Mouse (Mus musculus): ENCODE measurements around the gene Igsf11.

Gene Igsf11

DNA sequence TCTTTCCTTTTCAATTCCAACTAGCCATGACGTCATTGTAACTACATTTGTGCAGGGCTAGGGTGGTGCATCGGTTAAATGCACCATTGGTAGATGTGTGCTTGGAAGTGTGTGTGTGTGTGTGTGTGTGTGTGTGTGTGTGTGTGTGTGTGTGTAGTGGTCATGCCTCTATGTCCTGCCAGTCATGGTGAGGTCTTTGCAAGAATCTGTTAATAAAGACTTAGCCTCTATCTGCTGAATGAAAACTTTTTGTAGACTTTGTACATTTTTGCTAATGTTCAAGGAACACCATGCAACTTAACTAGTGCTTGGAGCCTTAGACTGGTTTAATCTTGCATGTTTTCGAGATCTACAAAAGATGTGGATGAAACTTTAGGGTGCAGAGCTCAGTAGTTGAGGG lies 48.3 kb downstream of the Igsf11 start:
- DNase-seq (ENCODE audit: low spot score), result no peak

DNA sequence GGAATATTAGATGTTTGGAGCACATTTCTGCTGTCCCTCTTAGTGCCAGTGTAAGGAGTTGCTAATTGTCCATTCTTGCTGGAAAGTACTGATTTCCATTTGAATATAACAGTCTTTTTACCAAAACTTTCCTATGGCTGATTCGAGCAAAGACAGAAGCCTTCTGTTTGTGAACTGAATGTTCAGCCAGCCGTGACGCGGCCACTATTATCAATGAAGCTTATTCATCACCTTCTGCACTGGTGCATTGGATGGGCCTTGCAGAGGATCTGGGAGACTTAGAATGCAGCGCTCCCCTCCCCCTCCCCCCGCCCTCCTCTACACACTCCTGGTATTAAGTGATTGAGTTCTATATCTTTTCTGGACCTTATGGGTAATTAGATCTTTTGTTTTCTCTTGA lies 48.8 kb downstream of the Igsf11 start:
- no peak for DNase-seq (ENCODE audit: low spot score)

DNA sequence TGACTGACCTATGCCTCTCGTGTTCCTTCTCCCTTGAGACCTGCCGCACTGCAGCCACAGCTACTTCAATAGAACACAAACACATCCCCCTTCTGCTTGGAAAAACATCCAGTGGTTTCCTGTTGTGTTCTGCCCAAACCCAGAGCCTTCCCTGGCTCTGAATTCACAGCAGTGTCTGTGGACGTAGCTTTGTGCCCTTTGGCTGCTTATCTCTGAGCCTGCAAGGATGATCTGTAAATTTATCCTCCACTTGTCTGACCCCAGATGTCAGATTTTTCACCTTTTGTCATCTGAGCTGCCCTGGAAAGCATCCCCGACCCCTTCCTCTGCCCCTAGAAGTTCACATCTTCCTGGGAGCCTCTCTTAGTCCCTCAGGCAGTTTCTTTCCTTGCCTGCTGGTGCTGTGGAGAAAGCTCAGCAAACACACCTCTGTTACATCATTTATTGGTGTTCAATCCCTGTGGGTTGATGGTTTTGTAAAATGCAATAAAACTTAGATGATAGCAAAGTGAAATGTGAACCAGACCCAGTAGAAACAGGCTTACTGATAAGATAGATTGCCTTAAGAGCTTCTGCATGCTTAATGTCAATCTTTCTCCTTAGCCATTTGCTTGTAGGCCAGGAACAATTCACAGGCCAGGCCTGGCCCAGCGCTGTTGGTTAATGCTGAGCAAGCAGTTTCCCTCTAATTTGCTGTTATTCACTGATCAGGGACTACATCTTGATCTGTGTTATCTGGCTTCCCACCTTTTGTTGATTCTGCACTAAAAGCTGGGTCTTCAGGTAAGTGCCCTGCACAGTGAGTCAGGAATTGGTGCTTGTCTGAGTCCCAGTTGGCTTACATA lies 51.5 kb downstream of the Igsf11 start:
- no peak for DNase-seq (ENCODE audit: low spot score)

DNA sequence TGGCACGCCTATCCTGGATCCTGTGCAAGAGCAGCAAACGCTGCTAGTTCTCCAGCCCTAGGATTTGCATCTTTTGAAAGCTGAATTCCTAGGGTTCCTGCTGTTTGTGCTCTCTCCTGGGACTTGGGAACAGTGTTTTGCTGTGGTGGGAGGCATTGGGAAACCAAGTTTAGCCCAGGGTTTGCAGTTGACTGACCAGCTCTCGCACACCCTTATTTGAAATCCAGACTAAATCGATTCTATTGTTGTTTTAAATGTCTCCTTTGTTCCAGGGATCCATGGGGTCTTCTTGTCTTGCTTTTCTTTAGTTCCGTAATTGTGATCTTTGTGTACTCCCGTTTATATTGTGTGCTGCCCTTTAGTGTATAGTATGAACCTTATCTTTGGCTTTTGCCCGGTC lies 52.6 kb downstream of the Igsf11 start:
- no peak for DNase-seq (ENCODE audit: low spot score)

DNA sequence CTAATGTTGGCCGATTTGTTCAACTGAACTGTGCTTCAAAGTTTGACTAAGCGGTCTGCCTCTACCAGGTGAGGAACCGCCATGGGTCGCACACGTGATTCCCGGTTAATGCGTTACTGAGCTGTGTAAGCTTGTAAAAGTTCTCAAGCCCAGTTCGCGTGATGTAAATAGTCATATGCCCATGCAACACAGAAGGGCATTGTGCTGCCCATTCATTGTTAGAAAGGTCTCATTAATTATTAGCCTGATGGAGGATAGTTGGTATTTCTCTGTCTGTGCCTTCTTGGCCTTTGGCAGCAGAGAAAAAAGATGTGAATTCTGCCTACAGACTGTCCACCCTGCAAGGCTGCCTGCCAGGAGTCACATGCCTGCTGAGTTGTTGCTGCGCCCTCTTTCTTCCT lies 53.1 kb downstream of the Igsf11 start:
- DNase-seq (ENCODE audit: low spot score), result no peak

DNA sequence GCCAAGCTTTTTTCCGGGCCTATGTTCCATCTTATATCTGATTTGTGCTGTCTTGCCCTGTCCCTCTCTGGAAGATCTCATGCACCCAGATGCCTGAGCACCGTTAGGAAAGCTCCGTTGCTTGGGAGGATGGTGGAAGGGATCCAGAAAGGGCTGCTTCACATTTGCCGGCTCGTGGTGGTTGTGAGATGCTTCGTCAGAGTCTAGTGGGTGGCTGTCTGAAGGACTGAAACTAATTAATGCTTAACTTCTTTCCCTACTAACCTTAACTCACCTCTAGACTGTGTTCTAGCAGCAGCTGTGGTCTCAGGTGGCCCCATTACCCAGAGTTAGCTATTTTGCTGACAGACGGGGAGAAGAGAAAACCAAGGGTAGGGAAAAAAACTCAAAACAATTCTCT lies 54.0 kb downstream of the Igsf11 start:
- DNase-seq (ENCODE audit: low spot score), result no peak

DNA sequence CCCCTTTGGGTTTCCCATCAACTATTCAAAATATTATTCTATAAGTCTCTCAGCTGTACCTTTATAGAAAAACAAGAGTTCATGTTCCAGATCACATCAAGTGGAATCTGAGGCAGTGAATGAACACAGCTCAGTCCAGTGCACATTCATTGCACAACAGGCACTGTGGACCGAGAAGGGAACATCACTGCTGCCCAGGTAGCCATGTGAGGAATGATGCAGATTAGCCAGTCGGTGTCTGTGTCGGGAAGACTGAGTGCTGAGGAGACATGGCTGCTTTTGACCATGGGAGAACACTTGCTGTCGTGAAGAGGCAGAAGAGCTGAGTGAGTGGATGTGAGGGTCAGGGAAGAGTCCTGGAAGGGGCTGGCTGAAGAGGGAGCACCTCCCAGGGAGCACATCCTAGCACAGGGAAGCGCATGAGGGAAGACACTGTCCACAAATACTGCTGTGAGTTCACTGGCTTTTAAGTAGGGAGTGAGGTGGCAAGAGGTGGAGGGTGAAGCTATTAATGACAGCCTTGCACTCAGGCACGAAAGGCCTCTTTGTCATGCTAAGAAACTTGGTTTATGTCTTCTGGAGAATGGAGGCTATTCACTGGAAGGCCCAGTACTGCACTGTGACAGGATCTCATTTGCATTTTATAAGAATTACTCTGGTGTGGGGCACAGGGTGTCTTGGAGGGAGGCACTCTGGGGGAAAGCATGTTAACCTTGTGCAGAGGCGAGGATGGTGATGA lies 54.8 kb downstream of the Igsf11 start:
- no peak for DNase-seq (ENCODE audit: low spot score)

DNA sequence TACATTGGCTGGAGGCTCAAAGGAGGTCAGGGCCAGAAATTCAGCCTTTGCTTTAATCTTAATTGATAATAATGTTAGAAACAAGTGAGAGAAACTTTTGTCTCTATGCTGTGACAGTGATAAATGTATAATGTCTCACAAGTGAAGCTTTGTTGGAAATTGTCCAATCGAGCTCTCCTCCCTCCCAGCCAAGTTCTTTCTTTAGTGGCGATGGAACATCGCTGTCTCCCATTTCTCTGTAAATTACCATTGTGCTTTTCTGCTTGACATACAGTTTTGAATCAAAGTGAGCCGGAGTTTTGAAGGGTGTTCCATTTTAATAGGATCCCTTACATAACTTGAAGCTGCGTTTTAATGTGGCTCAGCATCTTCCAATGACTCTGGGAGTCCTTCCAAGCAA lies 56.0 kb downstream of the Igsf11 start:
- no peak for DNase-seq (ENCODE audit: low spot score)

DNA sequence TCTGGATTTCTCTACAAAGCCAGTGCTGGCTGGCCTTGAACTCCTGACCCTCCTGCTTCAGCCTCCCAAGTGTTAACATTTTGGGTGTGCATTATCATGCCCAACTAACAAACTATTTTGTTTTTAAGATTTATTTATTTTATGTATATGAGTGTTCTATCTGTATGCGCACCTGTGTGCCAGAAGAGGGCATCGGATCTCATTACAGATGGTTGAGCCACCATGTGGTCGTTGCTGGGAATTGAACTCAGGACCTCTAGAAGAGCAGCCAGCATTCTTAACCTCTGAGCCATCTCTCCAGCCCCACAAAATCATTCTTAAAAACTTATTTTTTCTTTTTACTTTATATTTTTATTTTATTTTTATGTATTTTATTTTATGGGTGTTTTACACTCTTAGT lies 60.4 kb downstream of the Igsf11 start:
- DNase-seq (ENCODE audit: low spot score), result no peak

DNA sequence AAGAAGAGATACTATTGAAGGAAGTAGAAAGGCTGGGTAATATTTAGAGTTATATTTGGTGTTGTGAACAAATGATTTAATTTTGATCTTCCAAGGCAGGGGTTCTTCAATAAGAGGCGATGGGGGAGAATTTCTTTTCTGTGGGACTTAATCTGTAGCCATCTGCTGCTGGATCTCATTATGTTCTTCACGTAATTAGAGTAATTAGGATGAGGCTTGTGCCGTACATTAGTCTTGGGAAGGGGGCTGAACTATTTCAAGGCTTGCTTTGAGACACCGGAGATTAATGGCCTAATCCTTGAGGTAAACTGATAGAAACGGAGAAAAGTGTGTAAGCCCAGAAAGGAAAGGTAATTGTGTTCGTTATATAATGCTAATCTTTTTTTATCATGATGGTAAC lies 61.4 kb downstream of the Igsf11 start:
- no peak for DNase-seq (ENCODE audit: low spot score)

DNA sequence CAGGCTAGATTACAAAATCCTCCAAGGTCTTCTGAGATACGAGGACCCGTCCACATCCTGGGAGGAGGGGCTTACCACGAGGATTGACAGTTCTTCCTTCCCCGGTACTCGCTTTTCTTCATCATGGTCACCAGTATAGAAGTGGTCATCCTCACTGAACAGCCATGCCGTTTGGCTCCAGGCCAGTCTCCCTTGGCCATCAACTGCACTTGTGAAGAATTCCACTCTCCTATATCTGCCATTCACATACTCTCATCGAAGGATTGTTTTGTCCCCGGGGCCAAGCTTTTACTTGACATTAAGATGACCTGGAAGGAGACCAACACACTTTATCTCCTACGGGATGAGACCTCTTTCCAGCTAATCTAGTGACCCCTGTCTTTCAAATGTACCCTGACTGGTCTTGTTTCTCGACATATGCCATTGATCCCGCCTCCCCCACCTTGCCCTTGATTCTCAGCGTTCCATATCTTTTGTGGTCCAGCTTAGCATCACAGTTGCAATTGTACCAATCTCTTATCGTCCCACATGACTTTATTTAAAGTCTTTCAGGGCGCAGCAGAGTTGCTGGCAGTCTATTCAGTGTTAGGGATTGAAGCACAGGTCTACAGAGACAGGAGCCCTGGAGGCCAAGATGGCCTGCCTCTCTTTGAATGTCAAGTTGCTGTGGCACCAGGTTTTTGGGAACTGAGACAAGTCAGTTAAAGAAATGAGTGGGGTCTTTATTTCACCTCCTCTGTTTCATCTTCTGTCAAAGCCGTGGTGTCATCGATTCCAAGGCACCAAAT lies 62.2 kb downstream of the Igsf11 start:
- no peak for DNase-seq (ENCODE audit: low spot score)

DNA sequence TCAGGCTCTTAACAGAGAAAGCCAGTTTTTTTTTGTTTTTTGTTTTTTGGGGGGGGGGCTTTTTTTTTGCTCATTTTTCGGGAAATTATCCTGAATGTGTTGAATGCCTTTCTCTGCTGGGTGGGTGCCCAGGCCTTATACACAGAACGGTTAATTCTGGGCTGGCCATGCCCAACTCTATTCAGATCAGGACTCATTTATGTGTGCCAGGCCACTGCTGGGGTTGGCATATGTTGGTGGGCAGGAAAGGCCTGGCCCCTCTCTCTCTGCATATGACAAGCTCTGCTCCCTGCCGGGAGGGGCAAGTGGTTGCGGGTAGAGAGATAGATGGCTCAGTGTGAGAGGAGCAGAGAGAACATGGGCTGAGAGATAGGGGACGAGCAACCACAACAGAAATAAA lies 62.8 kb downstream of the Igsf11 start:
- no peak for DNase-seq (ENCODE audit: low spot score)

DNA sequence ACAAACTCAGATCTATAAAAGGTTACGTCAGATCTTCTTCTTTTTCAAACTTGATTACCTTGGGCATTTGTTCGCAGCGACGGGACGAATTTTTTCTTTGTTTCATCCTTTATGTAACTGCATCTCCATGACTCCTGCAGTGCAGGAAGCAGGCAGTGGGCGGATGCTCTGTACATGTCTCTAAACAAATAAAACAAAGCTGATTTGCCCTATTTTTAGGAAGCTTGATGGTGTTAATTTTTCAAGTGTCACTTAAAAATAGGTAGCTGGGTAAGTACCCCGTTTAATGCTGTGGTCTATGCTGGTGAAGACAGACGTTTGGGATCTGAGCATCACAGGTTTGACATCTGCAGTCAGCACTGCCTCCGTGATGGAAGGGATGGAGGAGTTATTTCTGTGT lies 66.3 kb downstream of the Igsf11 start:
- no peak for DNase-seq (ENCODE audit: low spot score)

DNA sequence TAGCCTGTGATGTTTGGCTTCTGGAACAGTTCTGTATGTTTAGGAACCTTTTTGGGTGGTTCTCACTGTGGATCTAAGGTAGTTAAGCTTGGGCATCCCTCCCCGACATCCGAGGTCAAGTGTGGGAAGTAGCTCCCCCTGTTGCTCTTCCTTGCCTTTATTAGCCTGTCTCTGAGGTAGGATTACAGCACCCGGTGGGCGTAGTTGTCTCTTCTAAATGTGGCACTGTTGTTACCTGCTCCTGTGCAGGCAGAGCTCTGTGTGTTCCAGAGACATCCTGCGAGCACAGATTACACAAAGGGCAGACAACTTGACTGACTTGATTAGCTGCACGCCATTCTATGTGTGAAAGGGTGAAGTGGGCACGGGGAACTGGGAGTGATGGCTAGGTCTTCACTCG lies 68.1 kb downstream of the Igsf11 start:
- no peak for DNase-seq (ENCODE audit: low spot score)

DNA sequence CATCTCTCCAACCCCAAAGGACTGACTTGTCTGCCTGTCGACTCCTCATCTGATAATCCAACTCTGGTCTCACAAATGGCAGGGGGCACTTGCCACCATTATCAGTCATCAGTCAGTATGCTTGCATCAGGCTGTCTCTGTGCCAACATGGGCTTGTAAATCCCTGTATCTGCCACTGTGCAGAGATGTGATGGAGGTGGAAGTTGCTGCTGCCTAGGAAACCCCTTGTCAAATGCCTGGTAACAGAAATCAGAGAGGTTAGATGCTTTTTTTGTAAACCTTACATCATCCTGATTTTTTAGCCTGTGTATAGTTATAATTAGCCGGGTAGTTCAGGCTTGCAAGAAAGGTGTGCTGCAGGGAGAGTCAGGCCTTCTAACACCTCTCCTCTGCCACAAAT lies 69.4 kb downstream of the Igsf11 start:
- no peak for DNase-seq (ENCODE audit: low spot score)

DNA sequence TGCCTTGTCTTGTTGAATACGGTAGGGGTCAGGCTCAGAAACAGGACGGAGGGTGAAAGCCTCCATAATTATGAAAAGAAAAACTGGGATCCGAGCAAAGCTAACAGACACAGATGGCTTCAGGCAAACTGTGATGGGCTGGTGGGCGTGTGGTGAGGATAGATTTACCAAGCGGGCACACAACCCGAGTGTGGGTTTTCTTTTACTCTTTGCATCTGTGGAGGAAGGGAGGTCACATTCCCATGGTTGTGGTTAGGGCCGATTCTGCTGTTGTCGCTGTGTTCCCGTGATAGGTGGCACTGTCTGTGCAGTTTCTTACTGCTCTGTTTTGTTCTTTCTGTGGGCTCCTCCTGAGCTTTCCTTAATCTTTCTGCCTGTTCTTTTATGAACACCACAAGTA lies 70.2 kb downstream of the Igsf11 start:
- DNase-seq (ENCODE audit: low spot score), result no peak

DNA sequence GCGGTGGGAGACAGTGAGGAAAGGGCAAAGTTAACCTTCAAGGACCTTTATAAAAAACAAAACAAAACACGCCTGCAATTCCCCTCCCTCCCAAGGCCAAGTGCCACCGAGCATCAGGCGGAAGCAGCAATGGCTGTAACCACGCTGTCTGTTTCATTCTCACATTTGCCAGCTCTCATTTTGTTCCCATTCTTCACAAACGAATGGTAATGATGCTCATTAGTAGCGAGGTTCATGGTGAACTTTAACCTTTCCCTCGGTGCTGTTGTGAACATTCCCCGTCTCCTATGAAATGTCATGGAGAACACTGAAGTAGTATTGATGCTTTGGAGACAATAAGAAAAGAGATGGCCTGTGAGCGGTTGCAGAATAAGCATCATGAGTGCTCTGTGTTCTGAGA lies 74.6 kb downstream of the Igsf11 start:
- DNase-seq (ENCODE audit: low spot score), result no peak

DNA sequence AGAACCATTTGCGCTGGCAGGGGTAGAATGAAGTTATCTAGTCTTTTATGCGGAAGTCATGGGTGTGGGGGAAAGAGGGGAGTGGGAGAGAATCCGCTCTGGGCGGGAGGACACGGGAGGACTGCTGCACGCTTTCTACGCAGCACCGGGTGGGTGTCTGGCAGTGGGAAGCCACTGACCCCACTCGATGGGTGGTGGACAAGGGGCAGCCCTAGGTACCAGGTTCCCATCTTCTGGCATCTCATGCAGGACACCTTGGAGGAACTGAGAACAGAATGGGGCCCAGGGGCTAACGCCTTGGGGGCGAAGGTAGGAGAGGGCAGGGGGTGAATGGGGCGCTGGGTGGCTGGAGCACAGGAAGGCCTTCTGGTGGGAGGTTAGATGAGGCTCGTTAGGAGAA lies 83.7 kb downstream of the Igsf11 start:
- DNase-seq (ENCODE audit: low spot score), result no peak

DNA sequence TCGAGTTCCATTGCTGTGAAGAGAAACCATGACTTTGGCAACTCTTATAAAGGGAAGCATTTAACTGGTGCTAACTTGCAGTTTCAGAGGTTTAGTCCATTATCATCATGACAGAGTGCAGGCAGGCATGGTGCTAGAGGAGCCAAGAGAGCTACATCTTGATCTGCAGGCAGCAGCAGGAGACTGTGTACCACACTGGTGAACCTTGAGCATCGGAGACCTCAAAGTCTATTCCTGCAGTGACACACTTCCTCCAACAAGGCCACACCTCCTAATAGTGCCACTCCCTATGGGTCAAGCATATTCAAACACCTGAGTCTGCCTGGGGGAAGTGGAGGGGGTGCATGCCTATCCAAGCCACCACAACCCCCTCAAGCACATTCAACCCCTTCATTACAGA lies 86.1 kb downstream of the Igsf11 start:
- no peak for DNase-seq (ENCODE audit: low spot score)

DNA sequence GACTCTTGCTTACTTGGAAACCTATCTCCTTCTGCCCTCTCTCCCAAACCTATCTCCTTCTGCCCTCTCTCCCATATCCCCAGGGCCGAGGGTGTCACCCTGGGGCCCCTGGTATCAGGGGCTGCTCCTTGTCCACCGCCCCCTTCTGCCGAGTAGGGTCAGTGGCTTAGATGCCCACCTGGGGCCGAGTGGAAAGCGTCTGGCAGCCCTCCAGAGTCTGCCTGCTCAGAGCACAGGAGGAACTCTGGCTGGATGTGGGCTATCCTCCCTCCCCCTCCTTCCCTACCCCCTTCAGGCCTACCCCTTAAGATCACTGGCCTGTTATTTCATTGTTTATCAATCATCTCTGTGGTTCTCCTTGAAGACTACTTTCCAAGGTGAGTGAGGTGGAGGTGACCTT lies 88.1 kb downstream of the Igsf11 start:
- DNase-seq (ENCODE audit: low spot score), result no peak

DNA sequence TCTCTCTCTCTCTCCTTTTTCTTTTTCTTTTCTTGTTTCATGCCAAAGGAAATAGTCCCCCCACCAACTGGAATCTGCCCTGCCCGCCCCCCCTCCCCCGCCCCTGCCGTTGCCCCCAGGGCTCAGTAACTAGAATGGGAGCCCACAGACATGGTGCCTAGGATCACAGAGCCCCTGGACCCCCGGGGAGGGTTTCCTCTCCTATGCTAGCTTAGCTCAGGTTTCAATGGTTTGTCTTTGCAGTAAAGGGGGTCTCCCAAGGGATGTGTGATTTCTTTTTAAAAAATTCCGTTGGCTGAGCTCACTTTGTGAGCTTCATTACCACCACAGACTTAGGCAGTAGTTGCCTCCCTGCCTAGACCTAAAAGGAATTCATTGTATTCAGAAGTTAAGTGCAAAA lies 89.6 kb downstream of the Igsf11 start:
- DNase-seq (ENCODE audit: low spot score), result no peak

DNA sequence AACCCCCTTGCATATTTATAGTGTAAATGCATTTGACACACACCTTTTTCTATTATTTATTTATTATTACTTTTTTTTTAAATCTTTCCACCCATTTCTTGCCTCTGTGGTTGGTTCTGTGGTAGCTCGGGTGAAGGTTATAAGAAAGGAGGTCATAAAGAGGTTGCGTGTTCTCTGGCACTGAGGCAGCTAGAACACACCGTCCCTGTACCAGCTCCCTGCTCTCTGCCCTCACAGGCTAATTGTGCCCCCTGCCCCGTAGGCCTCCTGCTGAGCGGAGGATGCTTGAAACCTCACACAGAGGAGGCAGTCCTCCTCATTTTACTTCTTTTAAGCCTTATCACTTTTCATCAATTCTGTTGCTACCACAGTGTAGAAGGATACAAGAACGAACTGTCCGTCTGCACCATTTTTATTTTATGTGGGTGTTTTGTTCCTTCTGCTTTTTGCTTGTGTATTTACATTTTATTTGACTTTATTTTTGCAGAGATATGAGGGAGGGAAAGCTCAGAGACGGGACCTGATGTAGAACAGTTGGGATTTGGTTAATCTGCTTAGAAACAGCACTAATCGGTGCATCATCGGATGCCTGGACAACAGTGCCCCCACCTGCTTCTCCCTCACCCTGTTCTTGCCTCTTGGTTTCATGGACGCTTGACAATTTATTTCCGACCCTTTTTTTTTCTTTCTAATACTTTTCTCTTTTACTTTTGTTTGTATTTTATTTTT lies 90.2 kb downstream of the Igsf11 start:
- DNase-seq (ENCODE audit: low spot score), result no peak

Data from adipocyte (in vitro differentiated cells).